Mouse (Mus musculus): Measurements from ENCODE around the gene A630076J17Rik. TPM values are rescaled to one million over a fixed set of nuclear protein-coding genes. Genes with fewer than 3 reads are reported as not detected.

The A630076J17Rik gene
- polyA plus RNA-seq, 1 experiment from 2014 or later = 0.26 TPM

DNA sequence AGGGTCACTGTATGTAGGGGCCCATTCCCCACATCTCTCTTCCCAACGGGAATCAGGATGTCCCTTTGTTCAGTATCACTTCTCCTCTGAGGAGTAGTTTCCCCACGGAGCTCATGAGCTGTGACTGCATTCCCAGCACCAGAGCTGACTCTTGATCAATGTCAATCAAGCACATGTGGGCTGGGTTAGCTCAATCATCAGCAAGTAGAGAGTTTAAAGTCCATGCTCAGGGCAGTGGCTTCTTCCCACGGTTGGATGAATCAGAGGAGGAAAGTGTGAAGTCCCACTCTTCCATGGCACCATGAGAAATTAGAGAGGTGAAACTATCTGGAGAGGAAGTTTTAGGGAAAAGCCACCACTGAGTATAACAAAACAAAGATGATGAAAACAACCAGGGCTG lies 18.6 kb downstream of the A630076J17Rik start:
- Histone ChIP-seq H3K9me3 (ENCODE audit: low read length) (no peaks in the 10 kb centered on the region), H3K4me1 (ENCODE audit: insufficient read depth) (no peaks in the 10 kb centered on the region), H3K27ac (ENCODE audit: low read depth) (no peak overlapping the region), H3K36me3 (replicated peaks; ENCODE audit: insufficient read depth, low read length) (no peaks in the 10 kb centered on the region), H3K27me3 (ENCODE audit: insufficient read depth, low read length) (no peaks in the 10 kb centered on the region), H3K9ac (replicated peaks) (no peak overlapping the region), H3K4me2 (ENCODE audit: low read depth, low read length) (no peak overlapping the region), H3K4me3 (ENCODE audit: low read depth, low read length) (no peak overlapping the region)
- WGBS (ENCODE audit: insufficient replicate concordance) = 29% methylated on average over 3 of the region's 3 CpGs
- no peak for ATAC-seq
- no peak for TF ChIP-seq CTCF (IDR thresholded peaks at IDR 0.05; ENCODE audit: low read depth)
- no peak for TF ChIP-seq EP300 (IDR thresholded peaks at IDR 0.05; ENCODE audit: low read depth)
- DNase-seq = no peak

DNA sequence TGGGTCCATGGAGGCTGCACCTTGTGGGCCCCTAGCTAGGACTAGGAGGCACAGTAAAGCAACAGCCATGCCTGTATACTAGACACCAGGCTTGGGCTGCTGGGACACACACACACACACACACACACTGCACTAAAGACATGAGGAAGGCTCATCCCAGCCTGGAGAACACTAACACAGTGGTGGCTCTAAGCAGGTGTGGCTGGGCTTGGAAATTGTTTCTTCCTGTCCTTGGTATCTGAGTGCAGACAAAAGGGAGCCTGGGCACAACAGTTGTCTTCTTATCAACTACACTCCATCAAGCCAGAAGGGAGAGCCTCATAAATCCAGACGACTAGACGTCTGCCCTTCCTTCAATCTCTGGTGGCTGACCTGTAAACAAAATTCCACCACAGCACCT lies 19.9 kb downstream of the A630076J17Rik start:
- TF ChIP-seq EP300 (IDR thresholded peaks at IDR 0.05; ENCODE audit: low read depth) (no peak), CTCF (IDR thresholded peaks at IDR 0.05; ENCODE audit: low read depth) (no peak)
- no peaks in the 10 kb centered on the region for H3K27me3 ChIP-seq (ENCODE audit: insufficient read depth, low read length)
- H3K36me3 ChIP-seq (replicated peaks; ENCODE audit: insufficient read depth, low read length) = no peaks in the 10 kb centered on the region
- DNase-seq (no peak), ATAC-seq (no peak)
- H3K4me2 ChIP-seq (ENCODE audit: low read depth, low read length) = no peak overlapping the region
- no peaks in the 10 kb centered on the region for H3K4me1 ChIP-seq (ENCODE audit: insufficient read depth)
- H3K9me3 ChIP-seq (ENCODE audit: low read length) = no peaks in the 10 kb centered on the region
- 34% methylated on average over 2 of the region's 2 CpGs for WGBS (ENCODE audit: insufficient replicate concordance)
- H3K9ac ChIP-seq (replicated peaks) = no peak overlapping the region
- no peak overlapping the region for H3K27ac ChIP-seq (ENCODE audit: low read depth)
- no peak overlapping the region for H3K4me3 ChIP-seq (ENCODE audit: low read depth, low read length)

DNA sequence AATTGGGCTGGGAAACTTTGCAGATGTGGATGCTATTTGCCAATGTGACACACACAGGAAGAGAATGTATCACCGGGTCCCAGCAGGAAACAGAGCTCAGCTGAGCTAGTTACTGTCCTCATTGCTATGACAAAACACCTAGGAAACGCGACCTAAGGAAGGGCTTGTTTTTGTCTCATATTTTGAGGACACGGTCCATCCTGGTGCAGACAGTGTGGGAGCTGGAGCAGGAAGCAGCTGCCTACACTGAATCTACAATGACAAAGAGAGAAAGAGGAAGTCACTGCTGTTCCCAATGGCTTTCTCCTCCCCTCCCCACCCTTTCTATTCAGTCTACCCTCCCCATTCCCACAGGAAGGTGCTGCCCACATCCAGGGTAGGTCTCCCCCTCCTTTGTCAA lies 21.6 kb downstream of the A630076J17Rik start:
- Histone ChIP-seq H3K4me3 (ENCODE audit: low read depth, low read length) (no peak overlapping the region), H3K27me3 (ENCODE audit: insufficient read depth, low read length) (no peaks in the 10 kb centered on the region), H3K36me3 (replicated peaks; ENCODE audit: insufficient read depth, low read length) (no peaks in the 10 kb centered on the region), H3K4me1 (ENCODE audit: insufficient read depth) (no peaks in the 10 kb centered on the region), H3K27ac (ENCODE audit: low read depth) (no peak overlapping the region), H3K9me3 (ENCODE audit: low read length) (no peaks in the 10 kb centered on the region), H3K4me2 (ENCODE audit: low read depth, low read length) (no peak overlapping the region), H3K9ac (replicated peaks) (no peak overlapping the region)
- TF ChIP-seq CTCF (IDR thresholded peaks at IDR 0.05; ENCODE audit: low read depth) (no peak), EP300 (IDR thresholded peaks at IDR 0.05; ENCODE audit: low read depth) (no peak)
- WGBS (ENCODE audit: insufficient replicate concordance) = 17% methylated on average over 4 of the region's 4 CpGs
- ATAC-seq (peak; percentile 53), DNase-seq (no peak)

DNA sequence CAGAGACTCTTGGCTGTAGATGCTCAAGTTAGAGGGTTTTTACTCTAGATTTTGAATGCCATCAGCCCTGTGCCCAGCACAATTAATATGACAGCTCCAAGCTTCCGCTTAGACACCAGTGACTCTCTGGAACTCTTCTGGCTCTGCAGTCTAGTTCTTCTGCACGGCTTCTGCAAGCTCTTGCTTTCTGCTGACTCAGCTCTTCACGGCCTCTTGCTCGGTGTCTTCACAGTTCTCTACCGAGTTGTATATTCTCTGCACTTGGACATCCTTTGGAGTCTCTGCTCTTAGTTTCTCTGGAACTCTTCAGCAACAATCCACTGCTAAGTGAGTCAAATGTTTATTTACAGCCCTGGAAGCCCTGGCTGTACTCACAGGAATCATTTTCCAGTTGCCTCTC lies 23.5 kb downstream of the A630076J17Rik start:
- Histone ChIP-seq H3K9ac (replicated peaks) (no peak overlapping the region), H3K4me2 (ENCODE audit: low read depth, low read length) (no peak overlapping the region), H3K27me3 (ENCODE audit: insufficient read depth, low read length) (no peaks in the 10 kb centered on the region), H3K36me3 (replicated peaks; ENCODE audit: insufficient read depth, low read length) (no peaks in the 10 kb centered on the region), H3K27ac (ENCODE audit: low read depth) (no peak overlapping the region), H3K9me3 (ENCODE audit: low read length) (no peaks in the 10 kb centered on the region), H3K4me1 (ENCODE audit: insufficient read depth) (no peaks in the 10 kb centered on the region), H3K4me3 (ENCODE audit: low read depth, low read length) (no peak overlapping the region)
- TF ChIP-seq EP300 (IDR thresholded peaks at IDR 0.05; ENCODE audit: low read depth) (no peak), CTCF (IDR thresholded peaks at IDR 0.05; ENCODE audit: low read depth) (no peak)
- DNase-seq (no peak), ATAC-seq (no peak)
- WGBS (ENCODE audit: insufficient replicate concordance) = 67% methylated on average over 5 of the region's 5 CpGs

DNA sequence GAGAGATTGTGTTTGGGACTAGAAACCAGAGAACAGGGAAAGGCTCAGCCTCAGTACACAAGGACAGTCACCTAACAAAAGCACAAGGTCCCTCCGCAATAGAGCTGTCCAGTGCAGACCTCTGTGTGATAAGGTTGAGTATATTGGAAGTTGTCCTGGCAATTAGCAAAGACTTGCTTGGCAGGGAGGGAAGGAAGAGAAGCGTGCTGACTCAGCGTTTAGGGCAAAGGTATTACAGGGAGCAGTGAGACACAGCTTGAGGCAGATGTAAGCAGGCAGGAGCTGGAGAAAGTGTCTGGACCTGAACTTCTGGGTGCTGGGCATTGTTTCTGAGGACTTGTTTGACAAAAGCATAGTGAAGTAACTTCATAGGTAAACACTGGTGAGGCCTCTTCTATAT lies 25.6 kb downstream of the A630076J17Rik start:
- no peaks in the 10 kb centered on the region for H3K4me1 ChIP-seq (ENCODE audit: insufficient read depth)
- no peaks in the 10 kb centered on the region for H3K9me3 ChIP-seq (ENCODE audit: low read length)
- TF ChIP-seq CTCF (IDR thresholded peaks at IDR 0.05; ENCODE audit: low read depth) (no peak), EP300 (IDR thresholded peaks at IDR 0.05; ENCODE audit: low read depth) (no peak)
- H3K9ac ChIP-seq (replicated peaks) = no peak overlapping the region
- no peak overlapping the region for H3K4me2 ChIP-seq (ENCODE audit: low read depth, low read length)
- no peak overlapping the region for H3K4me3 ChIP-seq (ENCODE audit: low read depth, low read length)
- ATAC-seq = no peak
- no peaks in the 10 kb centered on the region for H3K27me3 ChIP-seq (ENCODE audit: insufficient read depth, low read length)
- no peak overlapping the region for H3K27ac ChIP-seq (ENCODE audit: low read depth)
- H3K36me3 ChIP-seq (replicated peaks; ENCODE audit: insufficient read depth, low read length) = no peaks in the 10 kb centered on the region
- WGBS (ENCODE audit: insufficient replicate concordance) = 78% methylated on average over 3 of the region's 3 CpGs
- no peak for DNase-seq

DNA sequence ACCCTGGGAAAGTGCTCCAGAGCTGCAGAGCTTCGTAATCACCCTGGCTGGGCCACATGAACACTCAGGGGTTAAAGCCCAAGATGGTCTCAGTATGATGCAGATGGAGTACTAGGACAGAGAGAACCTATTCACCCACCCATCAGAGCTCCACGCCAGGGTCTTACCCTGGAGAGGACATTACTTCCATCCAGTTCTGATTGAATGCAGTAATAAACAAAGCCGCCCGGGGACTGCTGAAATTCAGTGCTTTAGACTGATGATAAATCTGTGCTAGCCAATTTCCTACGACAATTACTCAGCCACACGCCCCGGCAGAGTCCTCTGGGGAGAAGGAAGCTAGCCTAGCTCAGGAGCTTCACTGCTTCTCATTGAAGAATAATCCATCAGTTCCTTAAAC lies 26.3 kb downstream of the A630076J17Rik start:
- no peak for TF ChIP-seq EP300 (IDR thresholded peaks at IDR 0.05; ENCODE audit: low read depth)
- no peak for TF ChIP-seq CTCF (IDR thresholded peaks at IDR 0.05; ENCODE audit: low read depth)
- H3K4me2 ChIP-seq (ENCODE audit: low read depth, low read length) = no peak overlapping the region
- no peaks in the 10 kb centered on the region for H3K27me3 ChIP-seq (ENCODE audit: insufficient read depth, low read length)
- H3K4me1 ChIP-seq (ENCODE audit: insufficient read depth) = no peaks in the 10 kb centered on the region
- no peak for ATAC-seq
- WGBS (ENCODE audit: insufficient replicate concordance) = 69% methylated on average over 7 of the region's 7 CpGs
- H3K9ac ChIP-seq (replicated peaks) = no peak overlapping the region
- no peaks in the 10 kb centered on the region for H3K36me3 ChIP-seq (replicated peaks; ENCODE audit: insufficient read depth, low read length)
- no peak overlapping the region for H3K4me3 ChIP-seq (ENCODE audit: low read depth, low read length)
- no peak overlapping the region for H3K27ac ChIP-seq (ENCODE audit: low read depth)
- H3K9me3 ChIP-seq (ENCODE audit: low read length) = no peaks in the 10 kb centered on the region
- DNase-seq = no peak

DNA sequence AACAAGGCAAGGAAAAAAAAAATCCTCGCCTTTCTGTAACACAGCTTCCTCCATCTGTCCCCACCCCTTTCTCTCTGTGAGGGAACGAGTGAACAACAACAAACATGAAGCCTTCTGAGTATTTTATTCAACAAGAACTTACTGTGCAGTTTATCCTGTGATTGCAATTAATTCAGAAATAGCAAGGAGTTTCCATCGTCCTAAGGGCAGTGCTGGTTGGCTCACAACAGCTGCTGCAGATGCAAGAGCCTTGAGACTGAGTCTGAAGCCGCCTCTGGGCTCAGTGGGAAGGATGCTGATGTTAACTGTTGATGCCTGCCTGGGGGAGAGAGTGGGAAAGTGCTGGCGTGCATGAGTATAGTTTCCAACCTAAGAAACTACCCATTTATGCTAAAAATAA lies 27.5 kb downstream of the A630076J17Rik start:
- ATAC-seq (no peak), DNase-seq (no peak)
- no peak for TF ChIP-seq EP300 (IDR thresholded peaks at IDR 0.05; ENCODE audit: low read depth)
- TF ChIP-seq CTCF (IDR thresholded peaks at IDR 0.05; ENCODE audit: low read depth) = no peak
- H3K4me2 ChIP-seq (ENCODE audit: low read depth, low read length) = no peak overlapping the region
- no peaks in the 10 kb centered on the region for H3K36me3 ChIP-seq (replicated peaks; ENCODE audit: insufficient read depth, low read length)
- H3K4me3 ChIP-seq (ENCODE audit: low read depth, low read length) = no peak overlapping the region
- no peaks in the 10 kb centered on the region for H3K4me1 ChIP-seq (ENCODE audit: insufficient read depth)
- no peak overlapping the region for H3K27ac ChIP-seq (ENCODE audit: low read depth)
- no peaks in the 10 kb centered on the region for H3K9me3 ChIP-seq (ENCODE audit: low read length)
- 51% methylated on average over 5 of the region's 5 CpGs for WGBS (ENCODE audit: insufficient replicate concordance)
- H3K27me3 ChIP-seq (ENCODE audit: insufficient read depth, low read length) = no peaks in the 10 kb centered on the region
- no peak overlapping the region for H3K9ac ChIP-seq (replicated peaks)

Measured in liver, postnatal 0 days (tissue).